In the genomic region with DNA sequence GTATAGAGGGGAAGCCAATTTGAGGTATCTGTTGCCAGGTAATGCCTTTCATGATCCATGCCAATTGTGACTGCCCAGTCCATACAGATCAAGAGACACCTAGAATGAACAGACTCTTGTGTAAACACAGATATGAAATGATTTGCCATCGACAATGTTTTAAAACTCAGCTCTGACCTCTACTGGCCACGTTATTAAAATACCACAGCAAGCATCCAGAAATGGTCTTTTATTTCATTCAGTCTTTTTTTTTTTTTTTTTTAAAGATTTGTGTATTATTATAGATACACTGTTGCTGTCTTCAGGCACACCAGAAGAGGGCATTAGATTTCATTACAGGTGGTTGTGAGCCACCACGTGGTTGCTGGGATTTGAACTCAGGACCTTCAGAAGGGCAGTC, we compare ENCODE assay signal across 8 mouse cellular contexts. TPM values are rescaled to one million over a fixed set of nuclear protein-coding genes. Genes with fewer than 3 reads are reported as not detected.
DNase-seq lines count a peak whose midpoint lies in the region; ATAC-seq and TF ChIP-seq lines count a peak whose summit lies in the region.

No protein-coding gene starts in this region.

- peak; percentile 55 for TF ChIP-seq CTCF in left cerebral cortex, adult 2 months (IDR thresholded peaks at IDR 0.05)

- no peak for ATAC-seq in cerebellum, adult (ENCODE audit: insufficient number of reproducible peaks, low FRiP score, low TSS enrichment)

- no peak overlapping the region for H3K27ac ChIP-seq in left cerebral cortex, adult 2 months

- peak; percentile 12 to 46 for DNase-seq in adrenal gland, postnatal 36 days
- no peak for DNase-seq in adrenal gland, adult 18-20 months (ENCODE audit: low spot score in 2 of 2)
- no peak for DNase-seq in left cerebral cortex, adult 2 months (ENCODE audit: extremely low spot score in 1 of 2, low spot score in 2 of 2)
- DNase-seq in left cerebral cortex, adult 11 months (ENCODE audit: low spot score): no peak
- peak; percentile 60 for DNase-seq in A20 (ENCODE audit: low read depth, low spot score)
- peak; percentile 33 to 39 for DNase-seq in heart, postnatal 36 days
- no peak for DNase-seq in gastrocnemius, adult 8-10 months (ENCODE audit: low spot score in 2 of 2)

- H3K4me3 ChIP-seq in left cerebral cortex, adult 2 months: no peak overlapping the region

- intact Hi-C loops in left cerebral cortex, adult 2 months (cut with DNase I): loop anchor here (1.0 to 10.0 kb wide), 5 partner anchors 73 to 901 kb away; no protein-coding TSS in a partner anchor
- intact Hi-C loops in heart, postnatal 36 days (cut with DNase I): loop anchor here (2.0 to 10.0 kb wide), 5 partner anchors 86 to 881 kb away; a partner anchor contains a TSS

RNA-seq across cellular contexts. Expression of a gene that starts 29.6 kb away (rescaled TPM):
- under 1 TPM in 1 of 2 experiments, not detected in 1; 0.46 TPM for total RNA-seq in adrenal gland, postnatal 36 days (2021)
- under 1 TPM in 1 of 2 experiments, not detected in 1; 0.46 TPM for total RNA-seq in adrenal gland, adult 18-20 months (2021)
- total RNA-seq in left cerebral cortex, adult 2 months (2021): 10 to 100 TPM; 41.1 to 42.5 TPM
- not detected for total RNA-seq in heart, postnatal 36 days (2021)
- not detected for total RNA-seq in gastrocnemius, adult 8-10 months (2022)

Comparison
In these comparisons a context has a peak if more than half of its experiments do, and no peak if none do; other contexts are left out.
1. DNase-seq: peak in adrenal gland, postnatal 36 days (2 of 2), A20 (single experiment) and heart, postnatal 36 days (2 of 2); none in adrenal gland, adult 18-20 months (0 of 2), left cerebral cortex, adult 2 months (0 of 2), left cerebral cortex, adult 11 months (single experiment) and gastrocnemius, adult 8-10 months (0 of 2).
2. RNA of a gene that starts 29.6 kb away (total RNA-seq): 41.1 to 42.5 TPM in left cerebral cortex, adult 2 months; 0.46 TPM in adrenal gland, adult 18-20 months, 0.46 TPM in adrenal gland, postnatal 36 days, not detected in heart, postnatal 36 days and not detected in gastrocnemius, adult 8-10 months; every median in the first group is over 10 times any median in the second.